In genomic region chr2:23668117-23668516, GRCm38 (mm10) we compare ENCODE assay signal across 25 mouse cellular contexts.
DNase-seq lines count a peak whose midpoint lies in the region; ATAC-seq and TF ChIP-seq lines count a peak whose summit lies in the region.
"Had no signal": no experiment of that assay in that cellular context is flagged by ENCODE, and none has a peak within 500 bp of the region (broad histone marks: within the 10 kb centered on the region; RNA-seq: fewer than 3 reads in every experiment).

No protein-coding gene starts in this region.

- no peak for TF ChIP-seq CTCF in kidney, adult 2 months (conservative IDR thresholded peaks at IDR 0.05; ENCODE audit: insufficient read depth, insufficient read length, low read depth, low read length)
- no peak for TF ChIP-seq CTCF in lung, embryonic 14.5 days (IDR thresholded peaks at IDR 0.05; ENCODE audit: low read depth)
- no peak for TF ChIP-seq CTCF in lung, adult 2 months (IDR thresholded peaks at IDR 0.05; ENCODE audit: insufficient read depth, low read length)
- TF ChIP-seq CTCF in lung, postnatal 0 days (IDR thresholded peaks at IDR 0.05), result no peak

- H3K4me1 ChIP-seq in kidney, adult 2 months (ENCODE audit: control insufficient read depth, insufficient read depth, low read length), result no peaks in the 10 kb centered on the region
- H3K4me1 ChIP-seq in lung, embryonic 14.5 days (ENCODE audit: insufficient read depth), result no peaks in the 10 kb centered on the region
- no peaks in the 10 kb centered on the region for H3K4me1 ChIP-seq in lung, adult 2 months (ENCODE audit: control insufficient read depth, insufficient read depth, low read length)
- H3K4me1 ChIP-seq in lung, postnatal 0 days (ENCODE audit: insufficient read depth, low read depth, low read length), result no peaks in the 10 kb centered on the region
- H3K4me1 ChIP-seq: embryonic facial prominence, embryonic 10.5 days; embryonic facial prominence, embryonic 13.5 days; forebrain, embryonic 12.5 days; forebrain, embryonic 15.5 days; hindbrain, embryonic 12.5 days had no signal

- peak; percentile 10 for DNase-seq in kidney, adult 2 months
- DNase-seq in kidney, postnatal 25 days, result no peak
- DNase-seq in lung, embryonic 14.5 days, result peak; percentile 8
- no peak for DNase-seq in lung, adult 2 months
- DNase-seq in lung, postnatal 0 days (ENCODE audit: low spot score), result peak; percentile 61
- peak; percentile 50 for DNase-seq in lung, postnatal 36 days
- DNase-seq in thymus, adult 18-20 months, result no peak
- DNase-seq: adrenal gland, adult 8-10 months; adrenal gland, postnatal 25 days; cerebellum, adult 11-12 months; cerebellum, adult 8-10 months; cerebellum, postnatal 10 days; cerebellum, postnatal 36 days; embryo, embryonic 11 days; gastrocnemius, adult 2 months; gastrocnemius, postnatal 14 days; heart, adult 11 months had no signal

- H3K36me3 ChIP-seq in kidney, adult 2 months (ENCODE audit: control insufficient read depth, insufficient read depth, low read length), result no peaks in the 10 kb centered on the region
- H3K36me3 ChIP-seq in lung, embryonic 14.5 days (ENCODE audit: insufficient read depth), result no peaks in the 10 kb centered on the region
- no peaks in the 10 kb centered on the region for H3K36me3 ChIP-seq in lung, postnatal 0 days (ENCODE audit: insufficient read depth, low read length)
- H3K36me3 ChIP-seq: embryonic facial prominence, embryonic 10.5 days; embryonic facial prominence, embryonic 13.5 days; forebrain, embryonic 12.5 days; forebrain, embryonic 15.5 days; hindbrain, embryonic 12.5 days had no signal

- TF ChIP-seq EP300 in lung, postnatal 0 days (IDR thresholded peaks at IDR 0.05), result peak; percentile 80

- TF ChIP-seq POLR2A in kidney, adult 2 months (IDR thresholded peaks at IDR 0.05; ENCODE audit: low read depth, low read length), result no peak
- no peak for TF ChIP-seq POLR2A in lung, adult 2 months (IDR thresholded peaks at IDR 0.05; ENCODE audit: borderline replicate concordance, extremely low read depth, low read depth, low read length)

- no peaks in the 10 kb centered on the region for H3K9me3 ChIP-seq in lung, embryonic 14.5 days (ENCODE audit: low read depth, low read length)
- no peaks in the 10 kb centered on the region for H3K9me3 ChIP-seq in lung, postnatal 0 days (ENCODE audit: low read length)
- H3K9me3 ChIP-seq: embryonic facial prominence, embryonic 10.5 days; embryonic facial prominence, embryonic 13.5 days; forebrain, embryonic 12.5 days; forebrain, embryonic 15.5 days; hindbrain, embryonic 12.5 days had no signal

- no peaks in the 10 kb centered on the region for H3K27me3 ChIP-seq in kidney, adult 2 months (replicated peaks; ENCODE audit: control insufficient read depth, insufficient read depth, low read length)
- no peaks in the 10 kb centered on the region for H3K27me3 ChIP-seq in lung, embryonic 14.5 days (ENCODE audit: insufficient read depth, low read length)
- no peaks in the 10 kb centered on the region for H3K27me3 ChIP-seq in lung, postnatal 0 days (replicated peaks; ENCODE audit: insufficient read depth, low read length)
- H3K27me3 ChIP-seq: embryonic facial prominence, embryonic 13.5 days; forebrain, embryonic 12.5 days; forebrain, embryonic 15.5 days; hindbrain, embryonic 12.5 days had no signal

- WGBS in kidney, adult 2 months, result 45% methylated on average over 2 of the region's 2 CpGs
- WGBS in lung, embryonic 14.5 days, result 48% methylated on average over 2 of the region's 2 CpGs
- WGBS in lung, adult 2 months, result 31% methylated on average over 2 of the region's 2 CpGs
- 37% methylated on average over 2 of the region's 2 CpGs for WGBS in lung, postnatal 0 days

- no peak overlapping the region for H3K27ac ChIP-seq in kidney, adult 2 months (ENCODE audit: insufficient read depth, low read depth, low read length)
- no peak overlapping the region for H3K27ac ChIP-seq in lung, embryonic 14.5 days (ENCODE audit: low read depth)
- no peak overlapping the region for H3K27ac ChIP-seq in lung, postnatal 0 days (ENCODE audit: low read length)
- H3K27ac ChIP-seq: embryonic facial prominence, embryonic 10.5 days; embryonic facial prominence, embryonic 13.5 days; forebrain, embryonic 12.5 days; forebrain, embryonic 15.5 days; gastrocnemius, adult 2 months; hindbrain, embryonic 12.5 days had no signal

- H3K4me3 ChIP-seq in kidney, adult 2 months (ENCODE audit: insufficient read depth, low read depth, low read length), result no peak overlapping the region
- H3K4me3 ChIP-seq in lung, embryonic 14.5 days (ENCODE audit: low read depth, low read length), result no peak overlapping the region
- no peak overlapping the region for H3K4me3 ChIP-seq in lung, adult 2 months (replicated peaks; ENCODE audit: extremely low read depth, low read depth, low read length)
- H3K4me3 ChIP-seq in lung, postnatal 0 days (ENCODE audit: low read depth, low read length), result no peak overlapping the region
- H3K4me3 ChIP-seq: embryonic facial prominence, embryonic 10.5 days; embryonic facial prominence, embryonic 13.5 days; erythroblast, embryonic 14.5 days; forebrain, embryonic 12.5 days; forebrain, embryonic 15.5 days; gastrocnemius, adult 2 months; hindbrain, embryonic 12.5 days had no signal

- no peak overlapping the region for H3K9ac ChIP-seq in lung, embryonic 14.5 days
- no peak overlapping the region for H3K9ac ChIP-seq in lung, postnatal 0 days (replicated peaks; ENCODE audit: low read depth)
- H3K9ac ChIP-seq: embryonic facial prominence, embryonic 13.5 days; forebrain, embryonic 12.5 days; forebrain, embryonic 15.5 days; hindbrain, embryonic 12.5 days had no signal

- H3K4me2 ChIP-seq in lung, embryonic 14.5 days, result no peak overlapping the region
- no peak overlapping the region for H3K4me2 ChIP-seq in lung, postnatal 0 days (replicated peaks; ENCODE audit: low read depth, low read length)
- H3K4me2 ChIP-seq: embryonic facial prominence, embryonic 13.5 days; forebrain, embryonic 12.5 days; forebrain, embryonic 15.5 days; heart, embryonic 11.5 days; hindbrain, embryonic 12.5 days had no signal

- ATAC-seq in lung, embryonic 14.5 days (ENCODE audit: insufficient read depth), result no peak
- peak; percentile 68 for ATAC-seq in lung, postnatal 0 days
- ATAC-seq: activated CD4-positive, CD25-positive, alpha-beta regulatory T cell, adult 4 months; forebrain, embryonic 15.5 days had no signal

Comparison
In these comparisons a context has a peak if more than half of its experiments do, and no peak if none do; other contexts are left out.
1. DNase-seq: peak in kidney, adult 2 months (single experiment), lung, embryonic 14.5 days (single experiment), lung, postnatal 0 days (single experiment) and lung, postnatal 36 days (single experiment); none in kidney, postnatal 25 days (0 of 2), lung, adult 2 months (single experiment) and thymus, adult 18-20 months (0 of 2).